Mouse (Mus musculus) lung, embryonic 16.5 days (tissue): ENCODE data around the gene Acvr2a. TPM values are rescaled to one million over a fixed set of nuclear protein-coding genes. Genes with fewer than 3 reads are reported as not detected.

Source experiments
- ATAC-seq: fragments of 200-750 bp; cut with Nextera tagmentation; 2 replicates; pipeline ENCODE4 v1.8.0; 2017; ENCODE audit warnings: low read depth, mild to moderate bottlenecking, moderate library complexity
- H3K27ac ChIP-seq: fragments of 300-500 bp; sonication (generic); 2 replicates; pipeline ENCODE4 v1.5.1; 2014; ENCODE audit warnings: mild to moderate bottlenecking, control low read depth, low read length
- H3K27me3 ChIP-seq: fragments of 300-500 bp; sonication (generic); 2 replicates; pipeline ENCODE4 v1.6.1; 2014; ENCODE audit warnings: low read depth, low read length, mixed read lengths; ENCODE audit not compliant: control insufficient read depth, insufficient read depth
- H3K36me3 ChIP-seq: fragments of 300-500 bp; sonication (generic); 2 replicates; pipeline ENCODE4 v1.6.1; 2014; ENCODE audit warnings: low read length; ENCODE audit not compliant: control insufficient read depth, insufficient read depth
- H3K4me1 ChIP-seq: fragments of 300-500 bp; sonication (generic); replicated peaks from 2 replicates; pipeline ENCODE4 v1.6.1; 2014; ENCODE audit warnings: low read length, mixed read lengths; ENCODE audit not compliant: control insufficient read depth, insufficient read depth
- H3K4me2 ChIP-seq: fragments of 300-500 bp; sonication (generic); 2 replicates; pipeline ENCODE4 v1.6.1; 2014; ENCODE audit warnings: low read depth, low read length, control low read depth
- H3K4me3 ChIP-seq: fragments of 300-500 bp; sonication (generic); 2 replicates; pipeline ENCODE4 v1.5.1; 2014; ENCODE audit warnings: mild to moderate bottlenecking, low read length, control low read depth
- H3K9ac ChIP-seq: fragments of 300-500 bp; sonication (generic); 2 replicates; pipeline ENCODE4 v1.6.1; 2014; ENCODE audit warnings: low read length, control low read depth
- H3K9me3 ChIP-seq: fragments of 300-500 bp; sonication (generic); 2 replicates; pipeline ENCODE4 v1.6.1; 2016; ENCODE audit warnings: low read length; ENCODE audit not compliant: control insufficient read depth
- WGBS: fragments of 180-500 bp; shearing (Covaris S2); extraction: QIAGEN DNeasy Blood & Tissue Kit; methylation state at CpG from one replicate; pipeline ENCODE4 v1.1.7; 2014; 5-methylcytosine and 5-hydroxymethylcytosine counted together
- polyA plus RNA-seq: library from polyadenylated mRNA; unstranded; fragments of >200 nt; fragmentation: Nextera tagmentation; extraction: Ambion mirVana; gene quantifications from 2 replicates; pipeline ENCODE4 v1.2.1, GENCODE M21; 2015

Gene Acvr2a
- 13.8 and 14.5 TPM in 2 replicates for polyA plus RNA-seq

DNA sequence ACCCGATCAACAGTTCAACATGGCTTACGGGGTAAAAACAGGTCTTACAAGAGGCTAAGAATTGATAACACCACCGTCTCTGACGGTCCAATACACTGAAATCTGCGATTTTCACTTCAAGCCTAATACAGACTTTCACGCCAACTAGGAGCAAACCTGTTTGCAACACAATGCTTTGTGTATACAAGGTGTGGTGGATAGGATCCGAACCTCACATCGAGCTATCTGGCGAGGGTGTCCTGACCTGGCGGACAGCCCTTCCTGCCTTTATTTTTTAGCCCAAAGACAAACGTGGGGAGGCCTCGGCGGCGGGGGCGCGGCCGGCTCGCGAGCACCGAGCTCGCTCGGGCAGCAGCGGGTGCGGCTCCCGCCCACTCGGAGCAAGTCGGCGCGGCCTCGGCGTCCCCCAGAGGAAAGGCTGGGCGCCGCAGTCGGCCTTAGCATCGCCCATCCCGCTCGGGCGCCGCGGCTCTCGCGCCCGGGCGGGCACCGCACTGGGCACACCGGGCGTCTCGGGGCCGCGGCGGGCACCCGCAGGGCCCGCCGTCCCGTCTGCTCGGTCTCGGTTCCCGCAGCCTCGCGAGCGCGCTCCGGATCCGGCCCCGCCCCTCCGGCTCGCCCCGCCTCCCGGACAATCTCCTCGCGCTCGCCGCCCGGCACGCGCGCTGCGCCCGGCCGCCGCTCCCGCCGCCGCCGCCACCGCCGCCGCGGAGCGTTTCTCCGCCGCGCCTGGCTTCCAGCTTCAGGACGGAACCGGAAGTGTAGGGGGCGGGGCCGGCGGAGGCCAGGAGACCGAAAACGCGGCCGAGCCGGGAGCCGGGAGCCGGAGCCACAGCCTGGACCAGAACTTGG lies at the start of gene Acvr2a:
TSS of gene Acvr2a (plus strand) at position 739 of the 852 bp plus-strand sequence.
- H3K9ac ChIP-seq = peak within 1 kb of the TSS; percentile 94
- peak within 1 kb of the TSS; percentile 94 for H3K4me3 ChIP-seq
- under 1% methylated on average over 48 of the region's 105 CpGs for WGBS
- peak within 1 kb of the TSS; percentile 81 for H3K4me2 ChIP-seq
- no peaks in the 10 kb centered on the region for H3K27me3 ChIP-seq
- H3K4me1 ChIP-seq = peaks cover 6% of the 10 kb centered on the region; the same call in 1 of the 2 replicates
- H3K9me3 ChIP-seq = no peaks in the 10 kb centered on the region
- peak; percentile 91 for ATAC-seq
- H3K27ac ChIP-seq = peak within 1 kb of the TSS; percentile 97
- H3K36me3 ChIP-seq = no peaks in the 10 kb centered on the region

DNA sequence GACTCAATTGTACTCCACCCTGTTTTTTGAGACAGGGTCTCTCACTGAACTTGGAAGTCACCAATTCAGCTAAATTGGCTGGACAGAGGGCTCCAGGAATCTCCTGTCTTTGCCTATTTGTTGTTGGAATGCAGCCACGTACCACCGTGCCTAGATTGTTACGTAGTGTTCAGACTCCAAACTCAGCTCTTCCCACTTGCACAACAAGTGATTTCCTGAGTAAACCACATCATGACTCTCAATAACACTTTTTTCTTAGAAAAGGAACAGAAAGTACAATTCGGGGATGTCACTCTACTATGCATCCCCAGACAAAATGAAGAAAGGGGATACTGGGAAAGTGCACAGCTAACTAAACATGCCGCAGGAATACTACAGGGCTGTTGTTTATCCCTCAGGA lies 47.4 kb upstream of the Acvr2a start:
- H3K27me3 ChIP-seq = no peaks in the 10 kb centered on the region
- WGBS = 85% methylated on average over 5 of the region's 5 CpGs
- H3K4me3 ChIP-seq = no peak overlapping the region
- no peaks in the 10 kb centered on the region for H3K4me1 ChIP-seq
- H3K9ac ChIP-seq = no peak overlapping the region
- H3K9me3 ChIP-seq = no peaks in the 10 kb centered on the region
- no peak for ATAC-seq
- no peaks in the 10 kb centered on the region for H3K36me3 ChIP-seq
- H3K27ac ChIP-seq = no peak overlapping the region
- H3K4me2 ChIP-seq = no peak overlapping the region

DNA sequence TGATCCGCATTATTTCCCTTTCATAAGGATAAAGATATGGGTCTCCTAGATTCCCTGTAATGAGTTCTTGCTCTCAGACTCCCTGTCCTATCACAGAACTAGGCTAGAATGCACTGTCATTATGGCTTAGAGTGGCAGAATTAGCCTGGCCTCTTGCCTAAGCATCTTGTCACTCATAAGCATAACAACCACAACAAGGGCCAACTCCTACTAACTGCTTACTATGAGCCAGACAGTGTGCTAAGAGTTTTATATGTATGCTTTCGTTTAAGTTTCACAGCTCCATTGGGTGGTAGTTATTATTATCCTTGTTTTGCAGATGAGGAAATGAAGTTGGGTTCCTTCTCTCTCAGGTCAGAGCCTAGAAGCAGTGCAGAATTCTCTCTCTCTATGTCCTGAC lies 46.1 kb upstream of the Acvr2a start:
- no peak for ATAC-seq
- Histone ChIP-seq H3K4me3 (no peak overlapping the region), H3K4me1 (no peaks in the 10 kb centered on the region), H3K36me3 (no peaks in the 10 kb centered on the region), H3K9ac (no peak overlapping the region), H3K27ac (no peak overlapping the region), H3K27me3 (no peaks in the 10 kb centered on the region), H3K4me2 (no peak overlapping the region), H3K9me3 (no peaks in the 10 kb centered on the region)
- WGBS = 62% methylated on average over 2 of the region's 2 CpGs

DNA sequence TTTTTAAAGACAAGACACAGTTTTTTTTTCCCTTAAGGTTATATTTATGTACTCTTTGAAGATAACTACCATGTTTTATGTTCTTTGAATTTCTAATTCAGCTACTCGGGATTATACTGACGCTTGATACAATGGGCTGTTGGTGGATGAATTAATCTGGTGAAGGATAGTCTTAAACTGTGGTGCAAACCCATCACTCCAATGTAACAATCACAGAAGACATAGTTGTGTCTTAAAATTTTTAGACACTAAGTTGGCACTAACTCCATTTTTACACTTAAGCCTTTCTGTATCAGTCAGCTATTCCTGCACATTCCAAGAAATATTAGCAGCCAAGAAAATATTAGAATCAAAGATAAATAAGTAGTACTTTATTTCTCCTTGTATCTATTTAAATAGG lies 45.7 kb upstream of the Acvr2a start:
- Histone ChIP-seq H3K9ac (no peak overlapping the region), H3K4me1 (no peaks in the 10 kb centered on the region), H3K36me3 (no peaks in the 10 kb centered on the region), H3K27ac (no peak overlapping the region), H3K27me3 (no peaks in the 10 kb centered on the region), H3K4me3 (no peak overlapping the region), H3K4me2 (no peak overlapping the region), H3K9me3 (no peaks in the 10 kb centered on the region)
- 52% methylated on average over 2 of the region's 2 CpGs for WGBS
- ATAC-seq = no peak

DNA sequence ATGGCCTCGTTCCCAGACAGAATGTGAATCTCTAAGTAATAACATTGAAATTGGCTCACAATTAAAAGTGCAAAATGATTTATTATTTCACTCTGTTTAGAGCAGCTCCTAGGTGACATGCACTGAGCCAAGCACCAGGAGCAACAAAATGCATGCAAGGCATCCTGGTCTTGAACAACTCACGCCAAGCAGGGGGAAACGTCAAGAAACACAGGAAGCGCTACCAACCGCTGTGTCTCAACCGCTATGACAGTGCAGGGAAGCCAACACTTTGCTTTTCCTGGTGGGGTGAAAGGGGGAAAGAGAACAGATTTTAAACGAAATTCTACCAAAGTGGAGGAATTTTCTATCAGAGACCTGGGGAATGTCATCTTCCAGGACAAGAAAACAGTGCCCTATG lies 43.8 kb upstream of the Acvr2a start:
- Histone ChIP-seq H3K36me3 (no peaks in the 10 kb centered on the region), H3K27ac (no peak overlapping the region), H3K4me3 (no peak overlapping the region), H3K27me3 (no peaks in the 10 kb centered on the region), H3K9me3 (no peaks in the 10 kb centered on the region), H3K4me1 (no peaks in the 10 kb centered on the region), H3K9ac (no peak overlapping the region), H3K4me2 (no peak overlapping the region)
- no peak for ATAC-seq
- 78% methylated on average over 7 of the region's 7 CpGs for WGBS

DNA sequence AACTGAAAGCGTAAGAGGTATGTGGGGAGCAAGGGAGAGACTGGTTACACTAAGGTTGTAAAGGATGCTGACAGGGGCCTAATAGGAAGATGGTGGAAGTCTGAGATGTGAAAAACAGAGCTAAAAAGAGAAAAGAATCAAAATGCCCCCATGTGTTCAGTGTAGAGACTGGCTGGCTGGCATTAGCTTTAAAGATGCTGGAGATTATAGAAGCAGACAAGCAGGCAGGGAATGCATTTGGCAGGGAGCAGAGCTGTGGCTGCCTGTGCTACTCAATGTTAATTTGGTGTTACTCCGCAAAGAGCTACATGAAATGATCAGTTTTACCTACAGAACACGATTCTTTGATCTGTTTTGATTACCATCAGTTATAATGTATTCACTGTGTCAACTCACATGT lies 43.3 kb upstream of the Acvr2a start:
- H3K4me2 ChIP-seq = no peak overlapping the region
- H3K4me3 ChIP-seq = no peak overlapping the region
- WGBS = 88% methylated on average over 3 of the region's 3 CpGs
- H3K4me1 ChIP-seq = no peaks in the 10 kb centered on the region
- H3K9ac ChIP-seq = no peak overlapping the region
- H3K27ac ChIP-seq = no peak overlapping the region
- no peaks in the 10 kb centered on the region for H3K36me3 ChIP-seq
- ATAC-seq = no peak
- H3K27me3 ChIP-seq = no peaks in the 10 kb centered on the region
- no peaks in the 10 kb centered on the region for H3K9me3 ChIP-seq

DNA sequence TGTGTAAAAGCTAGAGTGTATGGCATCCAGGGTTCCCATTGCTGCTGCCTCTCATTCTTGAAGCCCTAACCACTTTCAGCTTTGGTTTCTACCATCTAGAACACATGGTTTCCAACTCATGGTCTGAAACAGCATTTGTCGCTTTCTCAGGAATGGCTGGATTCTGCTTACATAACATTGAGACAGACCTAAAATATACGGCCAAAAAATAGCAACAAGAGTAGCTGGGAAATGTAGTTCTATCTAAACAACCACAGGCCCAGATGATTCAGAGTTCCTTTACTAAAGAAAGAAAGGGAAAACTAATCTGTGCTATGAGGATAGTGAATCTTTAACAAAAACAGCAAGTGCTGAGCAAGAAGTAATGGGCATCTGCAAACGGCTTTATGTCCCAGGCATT lies 38.6 kb upstream of the Acvr2a start:
- Histone ChIP-seq H3K27me3 (no peaks in the 10 kb centered on the region), H3K9ac (no peak overlapping the region), H3K9me3 (no peaks in the 10 kb centered on the region), H3K27ac (no peak overlapping the region), H3K4me3 (no peak overlapping the region), H3K4me2 (no peak overlapping the region), H3K36me3 (no peaks in the 10 kb centered on the region), H3K4me1 (no peaks in the 10 kb centered on the region)
- no peak for ATAC-seq
- 85% methylated on average over 3 of the region's 3 CpGs for WGBS

DNA sequence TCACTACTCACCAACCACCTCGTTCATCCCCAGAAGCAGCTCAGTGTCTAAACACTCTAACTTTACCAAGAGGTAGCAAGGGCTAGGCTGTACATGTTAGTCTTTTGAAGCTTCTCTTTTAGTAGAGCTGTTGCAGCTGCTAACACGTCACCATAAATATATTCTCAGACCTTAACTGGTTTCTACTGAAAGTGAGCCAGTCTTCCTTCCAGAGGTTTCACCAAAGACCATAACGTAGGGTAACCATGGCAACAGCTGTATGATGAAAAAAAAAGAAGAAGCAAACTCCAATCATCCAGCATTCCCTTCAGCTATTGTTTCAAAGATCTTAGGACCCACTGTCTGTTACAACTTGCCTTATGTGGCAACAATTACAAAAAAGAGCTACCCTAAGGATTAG lies 25.0 kb upstream of the Acvr2a start:
- ATAC-seq = no peak
- H3K4me1 ChIP-seq = no peaks in the 10 kb centered on the region
- H3K4me2 ChIP-seq = no peak overlapping the region
- no peak overlapping the region for H3K4me3 ChIP-seq
- no peaks in the 10 kb centered on the region for H3K36me3 ChIP-seq
- no peak overlapping the region for H3K27ac ChIP-seq
- no peaks in the 10 kb centered on the region for H3K27me3 ChIP-seq
- 45% methylated on average over 3 of the region's 3 CpGs for WGBS
- H3K9ac ChIP-seq = no peak overlapping the region
- no peaks in the 10 kb centered on the region; the same call in 1 of the 2 replicates for H3K9me3 ChIP-seq

DNA sequence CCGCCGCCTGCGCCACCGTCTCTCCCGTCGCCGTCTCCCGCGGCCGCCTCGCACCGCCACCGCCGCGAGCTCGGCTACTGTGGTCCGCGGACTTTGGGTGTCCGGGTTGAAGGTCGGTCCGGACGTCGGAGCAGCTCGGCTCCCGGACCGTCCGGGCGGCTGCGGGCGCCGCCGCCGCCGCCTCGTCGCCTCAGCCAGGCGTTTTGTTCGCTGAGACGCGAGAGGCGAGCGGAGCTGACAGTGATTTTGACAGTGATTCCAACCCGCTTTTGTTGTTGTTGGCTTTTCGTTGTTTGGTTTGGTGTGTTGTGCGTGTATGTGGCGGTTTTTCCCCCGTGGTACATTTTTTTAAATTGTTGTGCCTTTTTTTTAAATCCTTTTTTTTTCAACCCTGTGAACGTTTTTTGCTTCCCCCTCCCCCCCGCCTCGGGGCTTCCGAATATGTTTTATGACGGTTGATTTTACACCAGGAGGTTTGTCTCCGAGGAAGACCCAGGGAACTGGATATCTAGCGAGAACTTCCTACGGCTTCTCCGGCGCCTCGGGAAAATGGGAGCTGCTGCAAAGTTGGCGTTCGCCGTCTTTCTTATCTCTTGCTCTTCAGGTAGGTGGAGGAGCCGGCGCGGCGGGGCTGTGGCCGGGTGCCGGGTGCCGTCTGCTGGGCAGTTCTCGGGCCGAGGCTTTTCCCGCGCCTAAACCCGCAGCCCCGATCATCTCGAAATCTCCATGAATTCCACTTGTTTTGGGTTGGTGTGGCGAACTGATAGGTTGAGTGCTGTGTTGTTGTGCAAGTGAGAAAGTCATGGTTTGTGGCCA lies 522 bp downstream of the Acvr2a start:
- peaks cover 6% of the 10 kb centered on the region; the same call in 1 of the 2 replicates for H3K4me1 ChIP-seq
- under 1% methylated on average over 71 of the region's 76 CpGs for WGBS
- no peaks in the 10 kb centered on the region for H3K27me3 ChIP-seq
- H3K27ac ChIP-seq = peak overlapping the region; percentile 97
- peak overlapping the region; percentile 81 for H3K4me2 ChIP-seq
- H3K36me3 ChIP-seq = no peaks in the 10 kb centered on the region
- peak; percentile 63 for ATAC-seq
- H3K9me3 ChIP-seq = no peaks in the 10 kb centered on the region
- peak overlapping the region; percentile 94 for H3K4me3 ChIP-seq
- peak overlapping the region; percentile 94 for H3K9ac ChIP-seq
